Mouse (Mus musculus) erythroblast, embryonic 14.5 days (primary cell): ENCODE data around the gene Rdh5. TPM values are rescaled to one million over a fixed set of nuclear protein-coding genes. Genes with fewer than 3 reads are reported as not detected.

Experiments used
- H3K27me3 ChIP-seq: 2 replicates; pipeline ENCODE4 v1.6.1; 2012; ENCODE audit warnings: inconsistent platforms; ENCODE audit not compliant: control insufficient read depth
- H3K36me3 ChIP-seq: 2 replicates; pipeline ENCODE4 v1.6.1; 2012; ENCODE audit warnings: mild to moderate bottlenecking, inconsistent platforms; ENCODE audit not compliant: control insufficient read depth
- H3K4me1 ChIP-seq: 2 replicates; pipeline ENCODE4 v1.6.1; 2012; ENCODE audit warnings: inconsistent platforms; ENCODE audit not compliant: control insufficient read depth
- H3K4me3 ChIP-seq: replicated peaks from 2 replicates; pipeline ENCODE3; 2012; ENCODE audit warnings: moderate library complexity, mild to moderate bottlenecking, inconsistent platforms
- H3K9me3 ChIP-seq: 2 replicates; pipeline ENCODE4 v1.6.1; 2012; ENCODE audit warnings: low read length, inconsistent platforms, mixed read lengths; ENCODE audit not compliant: control insufficient read depth
- GATA1 ChIP-seq: IDR thresholded peaks from 2 replicates; pipeline ENCODE4 v1.6.1; 2012; ENCODE audit warnings: low read length, inconsistent platforms, mixed read lengths
- TAL1 ChIP-seq: IDR thresholded peaks from 3 replicates; pipeline ENCODE4 v1.6.1; 2012; ENCODE audit warnings: low read length, inconsistent platforms, mixed read lengths
- polyA plus RNA-seq: library from polyadenylated mRNA; stranded (reverse); fragments of >175 nt; gene quantifications from 2 replicates; pipeline ENCODE4 v1.2.3, GENCODE M21; 2012

The Rdh5 gene
- polyA plus RNA-seq, 1 experiment = 0.06 TPM

- no peak overlapping the region for H3K4me3 ChIP-seq
- peaks cover 2% of the 10 kb centered on the region; the same call in 1 of the 2 replicates for H3K27me3 ChIP-seq
- peaks cover 12% of the 10 kb centered on the region for H3K36me3 ChIP-seq
- TF ChIP-seq TAL1 (no peak), GATA1 (no peak)
- H3K9me3 ChIP-seq = no peaks in the 10 kb centered on the region
- H3K4me1 ChIP-seq = peaks cover 28% of the 10 kb centered on the region
Observed at GRCm38 (mm10) chr10:128921251-128921650, 1.4 kb downstream of the Rdh5 start.

- Histone ChIP-seq H3K27me3 (peaks cover 2% of the 10 kb centered on the region; the same call in 1 of the 2 replicates), H3K4me1 (peaks cover 28% of the 10 kb centered on the region), H3K36me3 (peaks cover 12% of the 10 kb centered on the region), H3K4me3 (no peak overlapping the region), H3K9me3 (no peaks in the 10 kb centered on the region)
- TF ChIP-seq GATA1 (no peak), TAL1 (no peak)
Observed at GRCm38 (mm10) chr10:128920736-128921161, 1.9 kb downstream of the Rdh5 start.

- Histone ChIP-seq H3K36me3 (peaks cover 12% of the 10 kb centered on the region), H3K9me3 (no peaks in the 10 kb centered on the region), H3K4me1 (peaks cover 28% of the 10 kb centered on the region), H3K27me3 (peaks cover 2% of the 10 kb centered on the region; the same call in 1 of the 2 replicates), H3K4me3 (no peak overlapping the region)
- TF ChIP-seq TAL1 = no peak
- no peak for TF ChIP-seq GATA1
Observed at GRCm38 (mm10) chr10:128919966-128920365, 2.7 kb downstream of the Rdh5 start.

GRCm38 (mm10) chr10:128919203-128919631, 3.5 kb downstream of the Rdh5 start:
- Histone ChIP-seq H3K9me3 (no peaks in the 10 kb centered on the region), H3K27me3 (peaks cover 2% of the 10 kb centered on the region; the same call in 1 of the 2 replicates), H3K4me1 (peaks cover 27% of the 10 kb centered on the region), H3K4me3 (no peak overlapping the region), H3K36me3 (peaks cover 12% of the 10 kb centered on the region)
- TF ChIP-seq TAL1 (no peak), GATA1 (no peak)

- no peak overlapping the region for H3K4me3 ChIP-seq
- peaks cover 12% of the 10 kb centered on the region for H3K36me3 ChIP-seq
- TF ChIP-seq TAL1 (no peak), GATA1 (no peak)
- no peaks in the 10 kb centered on the region for H3K27me3 ChIP-seq
- peaks cover 17% of the 10 kb centered on the region for H3K4me1 ChIP-seq
- H3K9me3 ChIP-seq = no peaks in the 10 kb centered on the region
Observed at GRCm38 (mm10) chr10:128918246-128918645, 4.4 kb downstream of the Rdh5 start.

GRCm38 (mm10) chr10:128917400-128917799, 5.3 kb downstream of the Rdh5 start:
- no peak overlapping the region for H3K4me3 ChIP-seq
- H3K4me1 ChIP-seq = peaks cover 11% of the 10 kb centered on the region
- H3K36me3 ChIP-seq = peaks cover 12% of the 10 kb centered on the region
- no peaks in the 10 kb centered on the region for H3K9me3 ChIP-seq
- TF ChIP-seq GATA1 = no peak
- no peak for TF ChIP-seq TAL1
- H3K27me3 ChIP-seq = peaks cover 4% of the 10 kb centered on the region

GRCm38 (mm10) chr10:128916665-128917064, 6.0 kb downstream of the Rdh5 start:
- Histone ChIP-seq H3K9me3 (no peaks in the 10 kb centered on the region), H3K4me1 (peaks cover 3% of the 10 kb centered on the region; the same call in 1 of the 2 replicates), H3K27me3 (peaks cover 10% of the 10 kb centered on the region), H3K4me3 (no peak overlapping the region), H3K36me3 (peaks cover 12% of the 10 kb centered on the region)
- TF ChIP-seq TAL1 = no peak
- TF ChIP-seq GATA1 = no peak

- Histone ChIP-seq H3K4me1 (no peaks in the 10 kb centered on the region; the same call in 1 of the 2 replicates), H3K36me3 (peaks cover 12% of the 10 kb centered on the region), H3K27me3 (peaks cover 21% of the 10 kb centered on the region), H3K9me3 (no peaks in the 10 kb centered on the region), H3K4me3 (no peak overlapping the region)
- TF ChIP-seq GATA1 = no peak
- no peak for TF ChIP-seq TAL1
Observed at GRCm38 (mm10) chr10:128915550-128915949, 7.1 kb downstream of the Rdh5 start.

- Histone ChIP-seq H3K36me3 (peaks cover 9% of the 10 kb centered on the region), H3K4me1 (peaks cover 6% of the 10 kb centered on the region), H3K9me3 (no peaks in the 10 kb centered on the region; the same call in 1 of the 2 replicates), H3K4me3 (no peak overlapping the region), H3K27me3 (peaks cover 39% of the 10 kb centered on the region)
- TF ChIP-seq TAL1 (no peak), GATA1 (no peak)
Observed at GRCm38 (mm10) chr10:128913696-128914095, 9.0 kb downstream of the Rdh5 start.

- Histone ChIP-seq H3K4me1 (peaks cover 6% of the 10 kb centered on the region), H3K27me3 (peaks cover 44% of the 10 kb centered on the region), H3K9me3 (no peaks in the 10 kb centered on the region; the same call in 1 of the 2 replicates), H3K4me3 (no peak overlapping the region), H3K36me3 (peaks cover 9% of the 10 kb centered on the region)
- TF ChIP-seq TAL1 (no peak), GATA1 (no peak)
Observed at GRCm38 (mm10) chr10:128913219-128913618, 9.5 kb downstream of the Rdh5 start.
